In genomic region chr7:128031403-128031976, GRCm38 (mm10) we compare ENCODE assay signal across 7 mouse cellular contexts. TPM values are rescaled to one million over a fixed set of nuclear protein-coding genes. Genes with fewer than 3 reads are reported as not detected.
A peak's percentile ranks its signal among the peaks of the same experiment; 100 is the strongest.
DNase-seq lines count a peak whose midpoint lies in the region; ATAC-seq lines count a peak whose summit lies in the region.

No protein-coding gene starts in this region.

- DNase-seq in lung, postnatal 10 days: no peak
- DNase-seq in embryo, embryonic 11.5 days (ENCODE audit: low read depth, low spot score): peak; percentile 22
- peak; percentile 38 for DNase-seq in kidney, postnatal 14 days
- DNase-seq in gastrocnemius, postnatal 36 days: no peak

- peak; percentile 51; the same call in 1 of the 2 replicates for ATAC-seq in lung, embryonic 16.5 days (ENCODE audit: low read depth)
- ATAC-seq in stomach, embryonic 14.5 days (ENCODE audit: insufficient number of reproducible peaks, insufficient read depth, low FRiP score, low read depth): peak; percentile 81
- no peak for ATAC-seq in inflammation-experienced regulatory T-cells, adult 6 months

- H3K27me3 ChIP-seq in lung, embryonic 16.5 days (ENCODE audit: control insufficient read depth, insufficient read depth, low read depth, low read length): no peaks in the 10 kb centered on the region
- no peaks in the 10 kb centered on the region for H3K27me3 ChIP-seq in stomach, embryonic 14.5 days (ENCODE audit: control insufficient read depth, insufficient read depth, low read length)

- H3K27ac ChIP-seq in lung, embryonic 16.5 days (ENCODE audit: low read length): no peak overlapping the region
- peak overlapping the region; percentile 58; the same call in 1 of the 2 replicates for H3K27ac ChIP-seq in stomach, embryonic 14.5 days (ENCODE audit: low read length)

- H3K4me3 ChIP-seq in lung, embryonic 16.5 days (ENCODE audit: low read length): no peak overlapping the region
- no peak overlapping the region for H3K4me3 ChIP-seq in stomach, embryonic 14.5 days (ENCODE audit: low read depth, low read length)

- H3K36me3 ChIP-seq in lung, embryonic 16.5 days (ENCODE audit: control insufficient read depth, insufficient read depth, low read length): no peaks in the 10 kb centered on the region
- no peaks in the 10 kb centered on the region for H3K36me3 ChIP-seq in stomach, embryonic 14.5 days (ENCODE audit: control insufficient read depth, insufficient read depth, low read length)

- H3K9ac ChIP-seq in lung, embryonic 16.5 days (ENCODE audit: low read length): no peak overlapping the region
- no peak overlapping the region for H3K9ac ChIP-seq in stomach, embryonic 14.5 days (replicated peaks; ENCODE audit: low read depth, low read length)

- no peak overlapping the region for H3K4me2 ChIP-seq in lung, embryonic 16.5 days (ENCODE audit: low read depth, low read length)
- H3K4me2 ChIP-seq in stomach, embryonic 14.5 days (replicated peaks; ENCODE audit: low read depth, low read length): no peak overlapping the region

- H3K9me3 ChIP-seq in lung, embryonic 16.5 days (ENCODE audit: control insufficient read depth, low read length): no peaks in the 10 kb centered on the region
- no peaks in the 10 kb centered on the region for H3K9me3 ChIP-seq in stomach, embryonic 14.5 days (ENCODE audit: control insufficient read depth, low read depth, low read length)

- 42% methylated on average over 9 of the region's 9 CpGs for WGBS in lung, embryonic 16.5 days
- WGBS in stomach, embryonic 14.5 days: 35% methylated on average over 9 of the region's 9 CpGs

- H3K4me1 ChIP-seq in lung, embryonic 16.5 days (replicated peaks; ENCODE audit: control insufficient read depth, insufficient read depth, low read length): no peaks in the 10 kb centered on the region
- no peaks in the 10 kb centered on the region for H3K4me1 ChIP-seq in stomach, embryonic 14.5 days (ENCODE audit: control insufficient read depth, insufficient read depth, low read length)

- intact Hi-C loops in gastrocnemius, postnatal 36 days (cut with DNase I): no loop called here

RNA-seq across cellular contexts. Expression of gene Trim72, which starts 27.7 kb away (rescaled TPM):
- polyA plus RNA-seq in lung, embryonic 16.5 days (2015; fragmentation: Nextera tagmentation; extraction: Ambion mirVana): 0.28 and 0.63 TPM in 2 replicates
- 0.19 TPM in 1 of 2 replicates, not detected in the other for polyA plus RNA-seq in stomach, embryonic 14.5 days (2014; fragmentation: Nextera tagmentation; extraction: Ambion mirVana)
- polyA plus RNA-seq in inflammation-experienced regulatory T-cells, adult 6 months (2017; shearing (Covaris generic)): not detected
- 100 to 1,000 TPM; 200 to 226 TPM for total RNA-seq in gastrocnemius, postnatal 36 days (2021)

RNA-seq across cellular contexts. Expression of gene Itgam, which starts 30.9 kb away (rescaled TPM):
- polyA plus RNA-seq in lung, embryonic 16.5 days (2015; fragmentation: Nextera tagmentation; extraction: Ambion mirVana): 1.3 and 1.6 TPM in 2 replicates
- polyA plus RNA-seq in stomach, embryonic 14.5 days (2014; fragmentation: Nextera tagmentation; extraction: Ambion mirVana): 0.77 TPM in 2 replicates
- polyA plus RNA-seq in inflammation-experienced regulatory T-cells, adult 6 months (2017; shearing (Covaris generic)): 1 to 10 TPM in 2 of 3 experiments, under 1 TPM in 1; 0.09 to 1.2 (median 1.1) TPM
- 1 to 10 TPM; 1.6 TPM for total RNA-seq in gastrocnemius, postnatal 36 days (2021)

RNA-seq across cellular contexts. Expression of gene Gm49368, which starts 31.0 kb away (rescaled TPM):
- polyA plus RNA-seq in lung, embryonic 16.5 days (2015; fragmentation: Nextera tagmentation; extraction: Ambion mirVana): not detected in 2 replicates
- not detected in 2 replicates for polyA plus RNA-seq in stomach, embryonic 14.5 days (2014; fragmentation: Nextera tagmentation; extraction: Ambion mirVana)
- under 1 TPM in 1 of 3 experiments, not detected in 2; 0.87 TPM for polyA plus RNA-seq in inflammation-experienced regulatory T-cells, adult 6 months (2017; shearing (Covaris generic))
- under 1 TPM in 1 of 2 experiments, not detected in 1; 0.05 TPM for total RNA-seq in gastrocnemius, postnatal 36 days (2021)

RNA-seq across cellular contexts. Expression of gene Pycard, which starts 37.8 kb away (rescaled TPM):
- polyA plus RNA-seq in lung, embryonic 16.5 days (2015; fragmentation: Nextera tagmentation; extraction: Ambion mirVana): 37.6 and 51.2 TPM in 2 replicates
- 71.4 and 74.6 TPM in 2 replicates for polyA plus RNA-seq in stomach, embryonic 14.5 days (2014; fragmentation: Nextera tagmentation; extraction: Ambion mirVana)
- polyA plus RNA-seq in inflammation-experienced regulatory T-cells, adult 6 months (2017; shearing (Covaris generic)): 100 to 1,000 TPM; 229 to 406 (median 231) TPM
- 1 to 10 TPM; 1.2 to 1.6 TPM for total RNA-seq in gastrocnemius, postnatal 36 days (2021)

Comparison
In these comparisons a context has a peak if more than half of its experiments do, and no peak if none do; other contexts are left out.
1. DNase-seq: peak in embryo, embryonic 11.5 days (single experiment) and kidney, postnatal 14 days (single experiment); none in lung, postnatal 10 days (single experiment) and gastrocnemius, postnatal 36 days (0 of 2).